8 mouse cellular contexts compared by ENCODE assay signal in the genomic region with DNA sequence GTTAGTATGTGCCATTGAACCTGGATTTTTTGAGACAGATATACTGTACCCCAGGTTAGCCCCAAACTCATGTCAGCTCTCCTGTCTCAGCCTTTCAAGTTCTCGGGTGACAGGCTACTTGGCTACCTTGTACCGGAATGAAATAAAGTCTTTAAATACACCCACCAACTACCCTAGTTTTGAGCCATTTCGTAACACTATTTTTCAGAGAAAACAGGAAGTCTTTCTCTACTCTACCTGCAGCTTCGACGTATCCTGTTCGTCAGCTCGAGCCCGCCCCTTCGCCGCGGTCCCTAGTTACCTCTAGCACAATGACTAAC. TPM values are rescaled to one million over a fixed set of nuclear protein-coding genes. Genes with fewer than 3 reads are reported as not detected.
DNase-seq lines count a peak whose midpoint lies in the region; ATAC-seq and TF ChIP-seq lines count a peak whose summit lies in the region.

No protein-coding gene starts in this region.

- H3K27ac ChIP-seq in embryonic facial prominence, embryonic 14.5 days (replicated peaks; ENCODE audit: low read depth, low read length) = peak overlapping the region; percentile 99
- peak overlapping the region; percentile 100 for H3K27ac ChIP-seq in limb, embryonic 10.5 days

- TF ChIP-seq CTCF in lung, adult 2 months (IDR thresholded peaks at IDR 0.05; ENCODE audit: insufficient read depth, low read length) = no peak

- no peaks in the 10 kb centered on the region for H3K27me3 ChIP-seq in embryonic facial prominence, embryonic 14.5 days (replicated peaks; ENCODE audit: control insufficient read depth, insufficient read depth, low read length)
- no peaks in the 10 kb centered on the region for H3K27me3 ChIP-seq in limb, embryonic 10.5 days (ENCODE audit: low read depth, poor library complexity, severe bottlenecking)

- no peak for ATAC-seq in embryonic facial prominence, embryonic 14.5 days (ENCODE audit: low read depth)
- peak; percentile 79; the same call in 1 of the 2 replicates for ATAC-seq in neutrophil, adult 5-6 weeks (ENCODE audit: extremely low read depth, insufficient number of reproducible peaks, low FRiP score, poor library complexity, severe bottlenecking)

- peaks cover 34% of the 10 kb centered on the region for H3K36me3 ChIP-seq in embryonic facial prominence, embryonic 14.5 days (ENCODE audit: control insufficient read depth, insufficient read depth, low read length)
- H3K36me3 ChIP-seq in limb, embryonic 10.5 days = peaks cover 43% of the 10 kb centered on the region

- WGBS in lung, adult 2 months = 0% methylated on average over 11 of the region's 11 CpGs
- WGBS in embryonic facial prominence, embryonic 14.5 days = 0% methylated on average over 11 of the region's 11 CpGs
- under 1% methylated on average over 11 of the region's 11 CpGs for WGBS in limb, embryonic 10.5 days

- H3K4me3 ChIP-seq in lung, adult 2 months (replicated peaks; ENCODE audit: extremely low read depth, low read depth, low read length) = peak overlapping the region; percentile 16
- peak overlapping the region; percentile 99 for H3K4me3 ChIP-seq in embryonic facial prominence, embryonic 14.5 days (ENCODE audit: low read depth, low read length)
- H3K4me3 ChIP-seq in limb, embryonic 10.5 days = peak overlapping the region; percentile 99

- peak overlapping the region; percentile 60 for H3K4me2 ChIP-seq in embryonic facial prominence, embryonic 14.5 days (ENCODE audit: low read depth, low read length)

- no peak for DNase-seq in lung, adult 2 months
- DNase-seq in lung, adult 18-20 months = no peak
- DNase-seq in embryonic facial prominence, embryonic 14.5 days (ENCODE audit: low spot score) = no peak
- DNase-seq in limb, embryonic 10.5 days (ENCODE audit: low spot score) = no peak
- no peak for DNase-seq in layer of hippocampus, adult 9-11 months
- DNase-seq in adrenal gland, postnatal 14 days = no peak
- DNase-seq in spleen, adult 12 weeks (ENCODE audit: low spot score) = no peak

- H3K9ac ChIP-seq in embryonic facial prominence, embryonic 14.5 days (ENCODE audit: low read depth, low read length) = peak overlapping the region; percentile 100

- H3K9me3 ChIP-seq in embryonic facial prominence, embryonic 14.5 days (ENCODE audit: control insufficient read depth, low read length) = no peaks in the 10 kb centered on the region
- H3K9me3 ChIP-seq in limb, embryonic 10.5 days (replicated peaks) = no peaks in the 10 kb centered on the region

- peaks cover 13% of the 10 kb centered on the region for H3K4me1 ChIP-seq in lung, adult 2 months (ENCODE audit: control insufficient read depth, insufficient read depth, low read length)
- H3K4me1 ChIP-seq in embryonic facial prominence, embryonic 14.5 days (ENCODE audit: control insufficient read depth, insufficient read depth, low read length) = peaks cover 10% of the 10 kb centered on the region
- peaks cover 20% of the 10 kb centered on the region for H3K4me1 ChIP-seq in limb, embryonic 10.5 days

- no peak; the same call in 1 of the 2 replicates for TF ChIP-seq POLR2A in lung, adult 2 months (IDR thresholded peaks at IDR 0.05; ENCODE audit: borderline replicate concordance, extremely low read depth, low read depth, low read length)

RNA-seq across cellular contexts. Expression of gene Sf1, which starts 0.4 kb away (rescaled TPM):
- 136 and 194 TPM in 2 replicates for polyA plus RNA-seq in lung, adult 2 months (2012; rRNA removed)
- 135 and 140 TPM in 2 replicates for polyA plus RNA-seq in embryonic facial prominence, embryonic 14.5 days (2014; fragmentation: Nextera tagmentation; extraction: Ambion mirVana)
- polyA plus RNA-seq in limb, embryonic 10.5 days (2016; fragmentation: Nextera tagmentation; extraction: Ambion mirVana) = 193 and 206 TPM in 2 replicates
- total RNA-seq in neutrophil, adult 5-6 weeks (2017) = 370 and 400 TPM in 2 replicates
- 210 and 223 TPM in 2 replicates for total RNA-seq in adrenal gland, postnatal 14 days (2021)

RNA-seq across cellular contexts. Expression of gene Pygm, which starts 21.1 kb away (rescaled TPM):
- 32.8 and 135 TPM in 2 replicates for polyA plus RNA-seq in lung, adult 2 months (2012; rRNA removed)
- polyA plus RNA-seq in embryonic facial prominence, embryonic 14.5 days (2014; fragmentation: Nextera tagmentation; extraction: Ambion mirVana) = 49.5 and 84.3 TPM in 2 replicates
- polyA plus RNA-seq in limb, embryonic 10.5 days (2016; fragmentation: Nextera tagmentation; extraction: Ambion mirVana) = 2.5 and 3.0 TPM in 2 replicates
- total RNA-seq in neutrophil, adult 5-6 weeks (2017) = 8.7 and 14.1 TPM in 2 replicates
- 64.2 and 85.7 TPM in 2 replicates for total RNA-seq in adrenal gland, postnatal 14 days (2021)

RNA-seq across cellular contexts. Expression of gene Map4k2, which starts 22.1 kb away (rescaled TPM):
- 303 and 441 TPM in 2 replicates for polyA plus RNA-seq in lung, adult 2 months (2012; rRNA removed)
- 9.8 and 9.9 TPM in 2 replicates for polyA plus RNA-seq in embryonic facial prominence, embryonic 14.5 days (2014; fragmentation: Nextera tagmentation; extraction: Ambion mirVana)
- polyA plus RNA-seq in limb, embryonic 10.5 days (2016; fragmentation: Nextera tagmentation; extraction: Ambion mirVana) = 10.4 and 15.2 TPM in 2 replicates
- 791 and 881 TPM in 2 replicates for total RNA-seq in neutrophil, adult 5-6 weeks (2017)
- total RNA-seq in adrenal gland, postnatal 14 days (2021) = 39.6 and 70.3 TPM in 2 replicates

RNA-seq across cellular contexts. Expression of gene Men1, which starts 28.3 kb away (rescaled TPM):
- 52.1 and 56.2 TPM in 2 replicates for polyA plus RNA-seq in lung, adult 2 months (2012; rRNA removed)
- polyA plus RNA-seq in embryonic facial prominence, embryonic 14.5 days (2014; fragmentation: Nextera tagmentation; extraction: Ambion mirVana) = 54.2 and 61.5 TPM in 2 replicates
- 118 and 120 TPM in 2 replicates for polyA plus RNA-seq in limb, embryonic 10.5 days (2016; fragmentation: Nextera tagmentation; extraction: Ambion mirVana)
- 29.5 and 33.6 TPM in 2 replicates for total RNA-seq in neutrophil, adult 5-6 weeks (2017)
- total RNA-seq in adrenal gland, postnatal 14 days (2021) = 35.4 and 42.6 TPM in 2 replicates

RNA-seq across cellular contexts. Expression of gene Rasgrp2, which starts 36.1 kb away (rescaled TPM):
- 210 and 287 TPM in 2 replicates for polyA plus RNA-seq in lung, adult 2 months (2012; rRNA removed)
- 36.2 and 48.2 TPM in 2 replicates for polyA plus RNA-seq in embryonic facial prominence, embryonic 14.5 days (2014; fragmentation: Nextera tagmentation; extraction: Ambion mirVana)
- 14.6 and 16.7 TPM in 2 replicates for polyA plus RNA-seq in limb, embryonic 10.5 days (2016; fragmentation: Nextera tagmentation; extraction: Ambion mirVana)
- total RNA-seq in neutrophil, adult 5-6 weeks (2017) = 447 and 491 TPM in 2 replicates
- total RNA-seq in adrenal gland, postnatal 14 days (2021) = 51.5 and 82.7 TPM in 2 replicates

Comparison
In these comparisons a context has a peak if more than half of its experiments do, and no peak if none do; other contexts are left out.
1. H3K4me3 ChIP-seq: peak in every context shown above with its lines; median percentile 99 in embryonic facial prominence, embryonic 14.5 days; 99 in limb, embryonic 10.5 days; 16 in lung, adult 2 months.
2. RNA of gene Map4k2, which starts 22.1 kb away (polyA plus RNA-seq): 303 to 441 TPM in lung, adult 2 months; 10.4 to 15.2 TPM in limb, embryonic 10.5 days and 9.8 to 9.9 TPM in embryonic facial prominence, embryonic 14.5 days; every median in the first group is over 10 times any median in the second.